Comparison of ENCODE assay signal across 14 mouse cellular contexts in the genomic region with DNA sequence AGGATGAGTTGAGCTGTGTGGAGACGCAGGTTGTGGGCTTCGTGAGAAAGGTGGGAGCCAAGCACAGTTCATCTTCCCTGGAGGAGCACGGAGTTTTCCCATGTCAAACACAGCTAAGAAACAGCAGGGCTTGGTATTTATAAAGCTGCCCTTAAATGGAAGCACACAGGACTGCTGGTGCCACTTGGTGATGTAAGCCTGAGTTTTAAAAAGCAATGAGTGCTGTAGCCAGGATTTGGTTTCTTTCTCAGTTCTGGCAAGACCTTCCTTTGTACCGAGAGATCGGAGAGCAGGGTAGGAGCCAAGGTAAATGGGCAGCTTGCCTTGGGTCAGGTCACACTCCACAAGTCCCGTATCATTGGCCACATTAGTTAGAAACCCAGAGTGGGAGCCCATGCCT. TPM values are rescaled to one million over a fixed set of nuclear protein-coding genes. Genes with fewer than 3 reads are reported as not detected.
DNase-seq lines count a peak whose midpoint lies in the region; ATAC-seq lines count a peak whose summit lies in the region.
"Had no signal": no experiment of that assay in that cellular context is flagged by ENCODE, and none has a peak within 500 bp of the region (broad histone marks: within the 10 kb centered on the region; RNA-seq: fewer than 3 reads in every experiment).

No protein-coding gene starts in this region.

- H3K4me1 ChIP-seq in stomach, embryonic 14.5 days (ENCODE audit: control insufficient read depth, insufficient read depth, low read length): no peaks in the 10 kb centered on the region
- H3K4me1 ChIP-seq: limb, embryonic 12.5 days had no signal

- 57% methylated on average over 6 of the region's 6 CpGs for WGBS in stomach, embryonic 14.5 days

- no peaks in the 10 kb centered on the region for H3K9me3 ChIP-seq in stomach, embryonic 14.5 days (ENCODE audit: control insufficient read depth, low read depth, low read length)
- H3K9me3 ChIP-seq: limb, embryonic 12.5 days had no signal

- no peak overlapping the region for H3K4me3 ChIP-seq in stomach, embryonic 14.5 days (ENCODE audit: low read depth, low read length)
- H3K4me3 ChIP-seq: limb, embryonic 12.5 days had no signal

- peak overlapping the region; percentile 45; the same call in 1 of the 2 replicates for H3K27ac ChIP-seq in stomach, embryonic 14.5 days (ENCODE audit: low read length)
- H3K27ac ChIP-seq: hindbrain, postnatal 0 days; limb, embryonic 12.5 days had no signal

- no peak overlapping the region for H3K4me2 ChIP-seq in stomach, embryonic 14.5 days (replicated peaks; ENCODE audit: low read depth, low read length)
- H3K4me2 ChIP-seq: limb, embryonic 12.5 days had no signal

- no peak overlapping the region for H3K9ac ChIP-seq in stomach, embryonic 14.5 days (replicated peaks; ENCODE audit: low read depth, low read length)
- H3K9ac ChIP-seq: limb, embryonic 12.5 days had no signal

- H3K36me3 ChIP-seq in stomach, embryonic 14.5 days (ENCODE audit: control insufficient read depth, insufficient read depth, low read length): no peaks in the 10 kb centered on the region
- H3K36me3 ChIP-seq: limb, embryonic 12.5 days had no signal

- H3K27me3 ChIP-seq in stomach, embryonic 14.5 days (ENCODE audit: control insufficient read depth, insufficient read depth, low read length): no peaks in the 10 kb centered on the region
- H3K27me3 ChIP-seq: limb, embryonic 12.5 days; Patski had no signal

- ATAC-seq in frontal cortex, adult (ENCODE audit: low TSS enrichment): peak; percentile 94
- peak; percentile 37; the same call in 1 of the 2 replicates for ATAC-seq in stomach, embryonic 14.5 days (ENCODE audit: insufficient number of reproducible peaks, insufficient read depth, low FRiP score, low read depth)
- ATAC-seq: hindbrain, postnatal 0 days; midbrain, embryonic 16.5 days; Patski had no signal

- DNase-seq in frontal cortex, postnatal 25 days (ENCODE audit: low spot score in 2 of 2): no peak
- peak; percentile 44 for DNase-seq in lung, postnatal 25 days (ENCODE audit: low spot score)
- DNase-seq in lung, postnatal 4 days: no peak
- peak; percentile 37 for DNase-seq in heart, adult 8-10 months (ENCODE audit: low spot score)
- DNase-seq in frontal cortex, postnatal 36 days (ENCODE audit: low spot score in 2 of 2): no peak
- no peak for DNase-seq in ovary, postnatal 14 days (ENCODE audit: low spot score)
- DNase-seq: gastrocnemius, postnatal 36 days; thymus, postnatal 25 days had no signal

RNA-seq across cellular contexts. Expression of a gene that starts 34.1 kb away (rescaled TPM):
- 10 to 100 TPM; 19.6 to 26.2 (median 23.4) TPM for total RNA-seq in heart, adult 8-10 months (2022)
- 112 and 114 TPM in 2 replicates for polyA plus RNA-seq in stomach, embryonic 14.5 days (2014; fragmentation: Nextera tagmentation; extraction: Ambion mirVana)

RNA-seq across cellular contexts. Expression of a gene that starts 47.0 kb away (rescaled TPM):
- 1 to 10 TPM; 4.6 to 6.0 (median 5.1) TPM for total RNA-seq in heart, adult 8-10 months (2022)
- 49.1 and 54.5 TPM in 2 replicates for polyA plus RNA-seq in stomach, embryonic 14.5 days (2014; fragmentation: Nextera tagmentation; extraction: Ambion mirVana)

RNA-seq across cellular contexts. Expression of a gene that starts 55.3 kb away (rescaled TPM):
- total RNA-seq in heart, adult 8-10 months (2022): 100 to 1,000 TPM; 163 to 218 (median 190) TPM
- polyA plus RNA-seq in stomach, embryonic 14.5 days (2014; fragmentation: Nextera tagmentation; extraction: Ambion mirVana): 453 and 489 TPM in 2 replicates

RNA-seq across cellular contexts. Expression of a gene that starts 55.4 kb away (rescaled TPM):
- total RNA-seq in heart, adult 8-10 months (2022): 1 to 10 TPM; 3.5 to 5.3 (median 4.9) TPM
- polyA plus RNA-seq in stomach, embryonic 14.5 days (2014; fragmentation: Nextera tagmentation; extraction: Ambion mirVana): 65.1 and 70.4 TPM in 2 replicates

Comparison
In these comparisons a context has a peak if more than half of its experiments do, and no peak if none do; other contexts are left out.
1. DNase-seq: peak in lung, postnatal 25 days (single experiment) and heart, adult 8-10 months (single experiment); none in frontal cortex, postnatal 25 days (0 of 2), lung, postnatal 4 days (0 of 2), frontal cortex, postnatal 36 days (0 of 2) and ovary, postnatal 14 days (single experiment).